Mouse (Mus musculus) heart, embryonic 14.5 days (tissue): ENCODE measurements at regions not wholly inside any gene's neighbourhood (a gene's known extent, or its start where the extent isn't known, plus 50 kb on each side); places are given as distances from the start of the nearest gene placed in this dataset.

Experiments used
- ATAC-seq: fragments of 200-750 bp; cut with Nextera tagmentation; 2 replicates; pipeline ENCODE4 v1.8.0; 2017; ENCODE audit warnings: low read depth, moderate TSS enrichment; ENCODE audit not compliant: insufficient number of reproducible peaks, insufficient read depth, low FRiP score
- H3K27ac ChIP-seq, 2 experiments: fragments of 200-500 bp in 1 of 2; fragments of 300-500 bp in 1 of 2; sonication (generic) in 1 of 2; replicated peaks in 1 of 2; 2 replicates each; pipeline ENCODE4 v1.5.1; 2012 to 2014; ENCODE audit warnings: low read depth in 2 of 2, low read length in 2 of 2, control low read depth in 1 of 2, mild to moderate bottlenecking in 1 of 2, mixed read lengths in 1 of 2; ENCODE audit not compliant: control insufficient read depth in 1 of 2, insufficient read depth in 1 of 2
- H3K27me3 ChIP-seq: fragments of 300-500 bp; sonication (generic); 2 replicates; pipeline ENCODE4 v1.6.1; 2014; ENCODE audit warnings: mild to moderate bottlenecking, low read length, control low read depth; ENCODE audit not compliant: control insufficient read depth, insufficient read depth
- H3K36me3 ChIP-seq: fragments of 300-500 bp; sonication (generic); 2 replicates; pipeline ENCODE4 v1.6.1; 2014; ENCODE audit warnings: mild to moderate bottlenecking, control low read depth, low read length, mixed read lengths; ENCODE audit not compliant: control insufficient read depth, insufficient read depth
- H3K4me1 ChIP-seq, 2 experiments: fragments of 200-500 bp in 1 of 2; fragments of 300-500 bp in 1 of 2; sonication (generic) in 1 of 2; 2 replicates each; pipeline ENCODE4 v1.6.1; 2012 to 2014; ENCODE audit warnings: low read length in 2 of 2, control low read depth in 1 of 2, mixed read lengths in 1 of 2; ENCODE audit not compliant: control insufficient read depth in 2 of 2, insufficient read depth in 2 of 2
- H3K4me2 ChIP-seq: fragments of 300-500 bp; sonication (generic); 2 replicates; pipeline ENCODE4 v1.6.1; 2014; ENCODE audit warnings: mild to moderate bottlenecking, low read length
- H3K4me3 ChIP-seq, 2 experiments: fragments of 200-500 bp in 1 of 2; fragments of 300-500 bp in 1 of 2; sonication (generic) in 1 of 2; 2 replicates each; pipeline ENCODE4 v1.5.1; 2012 to 2014; ENCODE audit warnings: low read length in 2 of 2, mild to moderate bottlenecking in 2 of 2, control low read depth in 1 of 2, low read depth in 1 of 2, moderate library complexity in 1 of 2; ENCODE audit not compliant: control insufficient read depth in 1 of 2, insufficient read depth in 1 of 2
- H3K9ac ChIP-seq: fragments of 300-500 bp; sonication (generic); 2 replicates; pipeline ENCODE4 v1.6.1; 2014; ENCODE audit warnings: mild to moderate bottlenecking, low read length
- H3K9me3 ChIP-seq: fragments of 300-500 bp; sonication (generic); 2 replicates; pipeline ENCODE4 v1.6.1; 2016; ENCODE audit warnings: low read length, control low read depth; ENCODE audit not compliant: control insufficient read depth
- WGBS: fragments of 180-500 bp; shearing (Covaris S2); extraction: QIAGEN DNeasy Blood & Tissue Kit; methylation state at CpG from one replicate; pipeline ENCODE4 v1.1.7; 2014; 5-methylcytosine and 5-hydroxymethylcytosine counted together

DNA sequence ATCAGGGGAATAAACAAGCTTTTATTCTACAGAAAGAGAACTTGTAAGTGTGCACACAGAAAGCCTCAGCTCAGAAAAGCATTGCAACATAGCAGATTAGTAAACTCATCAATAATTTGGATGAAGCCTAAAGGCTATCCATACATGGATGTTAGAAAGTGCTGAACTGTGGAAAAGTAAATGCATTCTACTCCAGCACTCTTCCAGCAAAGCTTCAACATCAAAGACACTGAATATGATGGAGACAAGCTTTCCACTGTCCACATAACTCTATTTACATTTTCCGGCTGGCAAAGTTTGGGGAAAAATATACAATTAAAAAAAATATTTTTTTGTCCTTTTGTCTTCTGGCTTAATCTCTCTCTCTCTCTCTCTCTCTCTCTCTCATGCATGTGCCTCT lies 69.7 kb downstream of the Slitrk6 start:
- Histone ChIP-seq H3K4me1 (no peaks in the 10 kb centered on the region), H3K36me3 (no peaks in the 10 kb centered on the region), H3K4me2 (no peak overlapping the region), H3K9me3 (no peaks in the 10 kb centered on the region), H3K27me3 (no peaks in the 10 kb centered on the region), H3K9ac (no peak overlapping the region), H3K27ac (no peak overlapping the region), H3K4me3 (no peak overlapping the region)
- ATAC-seq: no peak
- 89% methylated on average over 1 of the region's 1 CpGs for WGBS

DNA sequence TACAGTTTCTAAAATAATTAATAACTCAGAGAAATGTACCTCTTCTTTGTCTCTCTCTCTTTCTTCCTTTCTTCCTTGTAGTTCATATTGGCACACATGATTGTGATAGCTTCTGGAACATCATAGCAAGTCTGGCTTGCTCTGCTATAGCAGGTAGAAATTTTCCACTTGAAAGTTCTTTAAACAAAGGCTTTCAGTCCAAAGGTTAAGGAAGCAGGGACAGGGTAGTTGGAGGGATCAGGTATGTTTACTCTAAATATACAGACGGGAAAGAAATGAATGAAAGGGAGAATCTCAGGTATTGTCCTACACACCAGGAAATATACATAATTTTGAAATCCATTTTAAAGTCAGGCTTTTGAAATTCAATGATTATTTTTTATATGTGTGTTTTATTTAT lies 75.2 kb downstream of the Slitrk6 start:
- Histone ChIP-seq H3K36me3 (no peaks in the 10 kb centered on the region), H3K4me2 (no peak overlapping the region), H3K4me1 (no peaks in the 10 kb centered on the region), H3K27ac (no peak overlapping the region), H3K9ac (no peak overlapping the region), H3K9me3 (no peaks in the 10 kb centered on the region), H3K4me3 (no peak overlapping the region), H3K27me3 (no peaks in the 10 kb centered on the region)
- WGBS: 79% methylated on average over 1 of the region's 1 CpGs
- ATAC-seq: no peak

DNA sequence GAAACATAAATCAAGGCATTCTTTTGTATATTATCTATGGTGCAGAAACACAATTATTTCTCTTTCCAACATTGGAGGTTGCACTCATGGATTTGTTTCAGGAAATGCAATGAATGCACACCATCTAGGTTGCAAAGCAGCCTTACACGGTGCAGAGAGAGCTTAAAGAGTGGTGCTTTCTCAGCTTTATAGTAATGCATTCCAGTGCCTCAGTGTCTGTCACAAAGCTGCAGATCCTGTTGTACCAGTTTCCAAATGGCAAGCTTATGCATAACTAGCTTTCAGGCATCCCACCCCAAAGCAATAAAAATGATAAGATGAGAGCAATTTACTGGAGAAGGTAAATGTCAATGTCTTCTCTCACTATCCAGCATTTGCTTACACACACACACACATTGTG lies 89.2 kb downstream of the Slitrk6 start:
- Histone ChIP-seq H3K9me3 (no peaks in the 10 kb centered on the region; the same call in 1 of the 2 replicates), H3K4me1 (no peaks in the 10 kb centered on the region), H3K9ac (no peak overlapping the region), H3K36me3 (no peaks in the 10 kb centered on the region), H3K27ac (no peak overlapping the region), H3K4me2 (no peak overlapping the region), H3K27me3 (no peaks in the 10 kb centered on the region), H3K4me3 (no peak overlapping the region)
- 64% methylated on average over 1 of the region's 1 CpGs for WGBS
- no peak for ATAC-seq

DNA sequence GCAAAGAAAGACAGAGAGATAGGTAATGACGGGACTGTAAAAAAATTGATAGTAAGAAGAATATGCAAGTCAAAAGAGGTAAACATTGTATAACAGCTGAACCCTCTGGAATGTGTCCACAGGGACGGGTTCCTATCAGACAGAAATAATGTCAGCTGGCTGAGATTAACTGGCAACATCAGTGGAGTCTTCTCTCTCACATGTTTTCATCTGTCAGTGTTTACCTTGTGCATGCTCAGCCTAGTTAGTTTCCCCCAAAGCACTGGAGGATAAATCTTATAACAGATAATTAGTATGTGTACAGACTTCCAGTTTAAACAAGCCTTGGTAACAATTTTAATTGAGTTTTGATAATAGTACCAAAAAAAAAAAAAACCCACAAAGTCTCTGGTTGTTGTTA lies 91.7 kb downstream of the Slitrk6 start:
- Histone ChIP-seq H3K9ac (no peak overlapping the region), H3K27ac (no peak overlapping the region), H3K27me3 (no peaks in the 10 kb centered on the region), H3K36me3 (no peaks in the 10 kb centered on the region), H3K4me3 (no peak overlapping the region), H3K4me2 (no peak overlapping the region), H3K4me1 (no peaks in the 10 kb centered on the region), H3K9me3 (no peaks in the 10 kb centered on the region; the same call in 1 of the 2 replicates)
- 40% methylated on average over 2 of the region's 2 CpGs for WGBS
- no peak for ATAC-seq

DNA sequence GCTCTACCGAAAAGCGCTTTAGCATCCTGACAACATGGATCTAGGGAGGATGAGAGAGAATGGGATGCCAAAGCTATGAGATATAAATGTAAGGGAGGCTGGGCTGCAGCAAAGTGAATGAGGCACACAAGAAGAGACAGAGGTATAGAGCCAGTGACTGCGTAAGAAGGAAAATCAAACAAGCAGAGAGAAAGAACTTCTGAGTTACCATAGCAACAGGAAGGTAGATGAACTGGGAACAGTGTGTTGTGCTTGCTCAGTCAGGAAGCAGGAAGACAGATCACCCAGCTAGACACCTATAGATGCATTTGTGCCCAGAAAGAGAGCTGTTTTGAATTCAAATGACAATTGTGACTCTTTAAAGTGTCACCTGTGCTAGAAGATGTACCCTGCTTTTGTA lies 120.8 kb downstream of the Slitrk6 start:
- Histone ChIP-seq H3K4me3 (no peak overlapping the region), H3K27ac (no peak overlapping the region), H3K36me3 (no peaks in the 10 kb centered on the region), H3K9ac (no peak overlapping the region), H3K4me2 (no peak overlapping the region), H3K4me1 (no peaks in the 10 kb centered on the region), H3K9me3 (no peaks in the 10 kb centered on the region), H3K27me3 (no peaks in the 10 kb centered on the region)
- no peak for ATAC-seq
- 86% methylated on average over 3 of the region's 3 CpGs for WGBS

DNA sequence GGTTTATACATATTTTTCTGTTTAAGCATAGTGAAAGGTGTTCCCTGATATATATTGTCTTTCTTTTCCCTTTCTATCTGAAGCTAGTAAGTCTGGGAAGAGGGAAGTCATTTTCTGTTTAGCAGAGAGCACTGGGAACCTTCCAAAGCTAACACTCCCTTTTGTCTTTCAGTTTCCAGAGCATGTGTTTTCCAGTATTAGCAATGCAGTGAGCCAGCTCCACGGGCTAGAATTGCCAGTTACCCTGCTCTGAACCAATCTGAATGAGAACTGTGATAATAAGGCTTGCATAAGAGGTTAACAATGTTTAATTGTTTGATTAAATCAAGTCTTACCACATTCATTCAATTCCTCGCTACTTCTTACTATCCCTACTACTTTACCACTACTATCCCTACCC lies 131.2 kb downstream of the Slitrk6 start:
- 43% methylated on average over 2 of the region's 2 CpGs for WGBS

DNA sequence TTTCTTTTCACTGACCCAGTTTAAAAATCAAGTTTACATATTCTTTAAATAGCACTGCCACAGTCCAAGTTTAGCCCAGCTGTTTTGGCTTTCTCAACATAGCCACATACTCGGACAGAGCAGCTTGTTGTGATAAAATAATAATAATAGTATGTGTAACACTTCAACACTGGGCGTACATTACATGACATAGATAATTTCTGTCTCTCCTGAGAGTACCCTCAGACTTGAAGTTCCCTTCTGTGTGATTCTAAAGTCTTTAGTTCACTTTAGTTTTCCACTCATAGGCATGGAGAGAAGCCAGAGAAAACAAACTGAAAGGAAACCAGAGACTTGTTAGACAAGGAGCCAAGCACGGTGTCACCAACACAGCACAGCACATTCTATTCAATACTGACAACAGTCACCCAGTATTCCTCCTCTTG lies 136.4 kb downstream of the Slitrk6 start:
- Histone ChIP-seq H3K9me3 (no peaks in the 10 kb centered on the region), H3K27me3 (no peaks in the 10 kb centered on the region), H3K36me3 (no peaks in the 10 kb centered on the region), H3K9ac (no peak overlapping the region), H3K4me3 (no peak overlapping the region), H3K4me1 (no peaks in the 10 kb centered on the region), H3K4me2 (peak overlapping the region; percentile 51), H3K27ac (peak overlapping the region; percentile 52 to 75; a peak in 3 of 4 replicates)
- WGBS: 17% methylated on average over 3 of the region's 3 CpGs
- peak; percentile 76 for ATAC-seq

More for the DNA sequence above, 131.2 kb downstream of the Slitrk6 start:
- H3K4me2 ChIP-seq: no peak overlapping the region
- no peak overlapping the region for H3K27ac ChIP-seq
- no peaks in the 10 kb centered on the region for H3K36me3 ChIP-seq
- H3K4me1 ChIP-seq: no peaks in the 10 kb centered on the region
- no peak overlapping the region for H3K4me3 ChIP-seq
- ATAC-seq: no peak
- H3K27me3 ChIP-seq: no peaks in the 10 kb centered on the region
- H3K9ac ChIP-seq: no peak overlapping the region
- H3K9me3 ChIP-seq: no peaks in the 10 kb centered on the region

DNA sequence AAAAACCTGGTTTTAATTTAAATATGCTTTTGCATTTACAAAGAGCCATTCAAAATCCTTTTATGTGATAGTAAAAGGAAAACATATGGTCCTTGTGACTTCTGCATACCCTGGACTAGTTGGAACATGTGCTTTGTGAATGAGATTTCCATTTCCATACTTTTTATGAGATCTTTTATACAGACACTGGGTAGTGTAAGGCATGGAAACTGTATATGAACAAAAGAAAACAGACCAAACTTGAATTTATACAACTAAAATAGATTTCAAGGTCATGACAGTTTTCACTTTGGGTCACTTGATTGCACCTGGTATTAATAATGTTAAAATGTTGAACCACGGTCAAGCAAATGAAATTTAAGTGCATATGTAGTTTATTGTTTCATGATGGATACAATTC lies 138.5 kb downstream of the Slitrk6 start:
- Histone ChIP-seq H3K9ac (no peak overlapping the region), H3K4me3 (no peak overlapping the region), H3K27me3 (no peaks in the 10 kb centered on the region), H3K4me1 (no peaks in the 10 kb centered on the region), H3K4me2 (no peak overlapping the region), H3K36me3 (no peaks in the 10 kb centered on the region), H3K27ac (no peak overlapping the region), H3K9me3 (no peaks in the 10 kb centered on the region)
- 83% methylated on average over 1 of the region's 1 CpGs for WGBS
- no peak for ATAC-seq
